Mouse (Mus musculus) liver, embryonic 16.5 days (tissue): ENCODE measurements around the gene Miip. TPM values are rescaled to one million over a fixed set of nuclear protein-coding genes. Genes with fewer than 3 reads are reported as not detected.

ENCODE experiments used
- ATAC-seq: fragments of 200-750 bp; cut with Nextera tagmentation; 2 replicates; pipeline ENCODE4 v1.8.0; 2017; ENCODE audit warnings: low read depth, mild to moderate bottlenecking, moderate number of reproducible peaks, moderate library complexity
- H3K27ac ChIP-seq: fragments of 300-500 bp; sonication (generic); 2 replicates; pipeline ENCODE4 v1.5.1; 2014; ENCODE audit warnings: mild to moderate bottlenecking, low read length
- H3K27me3 ChIP-seq: fragments of 300-500 bp; sonication (generic); 2 replicates; pipeline ENCODE4 v1.6.1; 2014; ENCODE audit warnings: low read depth, low read length, mixed read lengths; ENCODE audit not compliant: control insufficient read depth, insufficient read depth
- H3K36me3 ChIP-seq: fragments of 300-500 bp; sonication (generic); 2 replicates; pipeline ENCODE4 v1.6.1; 2014; ENCODE audit warnings: mild to moderate bottlenecking; ENCODE audit not compliant: control insufficient read depth, insufficient read depth
- H3K4me1 ChIP-seq: fragments of 300-500 bp; sonication (generic); 2 replicates; pipeline ENCODE4 v1.6.1; 2014; ENCODE audit warnings: low read depth, low read length, mixed read lengths; ENCODE audit not compliant: control insufficient read depth
- H3K4me2 ChIP-seq: fragments of 300-500 bp; sonication (generic); 2 replicates; pipeline ENCODE4 v1.6.1; 2014; ENCODE audit warnings: low read depth, low read length, mixed read lengths
- H3K4me3 ChIP-seq: fragments of 300-500 bp; sonication (generic); 2 replicates; pipeline ENCODE4 v1.5.1; 2014; ENCODE audit warnings: low read depth, mild to moderate bottlenecking, low read length
- H3K9ac ChIP-seq: fragments of 300-500 bp; sonication (generic); 2 replicates; pipeline ENCODE4 v1.6.1; 2014; ENCODE audit warnings: low read depth, low read length
- H3K9me3 ChIP-seq: fragments of 300-500 bp; sonication (generic); replicated peaks from 2 replicates; pipeline ENCODE4 v1.6.1; 2016; ENCODE audit warnings: low read length; ENCODE audit not compliant: control insufficient read depth
- WGBS: fragments of 180-500 bp; shearing (Covaris S2); extraction: QIAGEN DNeasy Blood & Tissue Kit; methylation state at CpG from one replicate; pipeline ENCODE4 v1.1.7; 2014; ENCODE audit not compliant: insufficient replicate concordance; 5-methylcytosine and 5-hydroxymethylcytosine counted together
- polyA plus RNA-seq: library from polyadenylated mRNA; unstranded; fragments of >200 nt; fragmentation: Nextera tagmentation; extraction: Ambion mirVana; gene quantifications from 2 replicates; pipeline ENCODE4 v1.2.1, GENCODE M21; 2015

The Miip gene
- 26.9 and 29.4 TPM in 2 replicates for polyA plus RNA-seq

- H3K36me3 ChIP-seq = peaks cover 28% of the 10 kb centered on the region
- peak within 1 kb of the TSS; percentile 92 for H3K9ac ChIP-seq
- H3K27ac ChIP-seq = peak within 1 kb of the TSS; percentile 88
- ATAC-seq = peak; percentile 96
- no peaks in the 10 kb centered on the region for H3K9me3 ChIP-seq
- WGBS = under 1% methylated on average over 30 of the region's 30 CpGs
- no peaks in the 10 kb centered on the region for H3K27me3 ChIP-seq
- peak within 1 kb of the TSS; percentile 100 for H3K4me3 ChIP-seq
- peak within 1 kb of the TSS; percentile 83 for H3K4me2 ChIP-seq
- peaks cover 25% of the 10 kb centered on the region for H3K4me1 ChIP-seq
Measured at GRCm38 (mm10) chr4:147868450-147869031, at the start of gene Miip, which contains the start of gene Fv1. Miip (minus strand) TSS chr4:147868816. Fv1 (plus strand) TSS chr4:147868979.

DNA sequence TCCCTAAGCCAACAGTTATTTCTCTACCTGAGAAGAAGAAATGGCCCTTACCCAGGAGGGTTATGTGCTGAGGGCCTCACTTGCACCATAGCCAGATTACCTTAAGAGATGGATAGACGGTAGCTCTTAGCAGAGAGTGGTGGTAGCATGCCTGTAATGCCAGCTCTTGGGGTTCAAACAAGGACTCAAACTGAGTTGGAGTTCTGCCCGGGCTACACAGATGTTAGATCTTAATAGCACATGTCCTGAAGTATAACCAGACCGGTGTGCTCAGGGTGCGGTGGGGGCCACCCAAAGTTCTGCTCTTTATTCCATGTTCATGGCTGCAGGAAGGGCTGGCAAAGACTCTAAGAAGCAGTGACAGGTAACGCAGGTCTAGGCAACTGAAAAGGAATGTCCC is 40.9 kb upstream of the Miip start:
- no peak overlapping the region for H3K4me3 ChIP-seq
- H3K27me3 ChIP-seq = no peaks in the 10 kb centered on the region
- H3K27ac ChIP-seq = no peak overlapping the region
- H3K4me2 ChIP-seq = no peak overlapping the region
- WGBS = 79% methylated on average over 5 of the region's 5 CpGs
- peaks cover 5% of the 10 kb centered on the region for H3K4me1 ChIP-seq
- H3K36me3 ChIP-seq = no peaks in the 10 kb centered on the region
- no peak overlapping the region for H3K9ac ChIP-seq
- H3K9me3 ChIP-seq = no peaks in the 10 kb centered on the region
- no peak for ATAC-seq

- ATAC-seq = no peak
- WGBS = 70% methylated on average over 5 of the region's 5 CpGs
Measured at GRCm38 (mm10) chr4:147906230-147906629, 37.6 kb upstream of the Miip start.

DNA sequence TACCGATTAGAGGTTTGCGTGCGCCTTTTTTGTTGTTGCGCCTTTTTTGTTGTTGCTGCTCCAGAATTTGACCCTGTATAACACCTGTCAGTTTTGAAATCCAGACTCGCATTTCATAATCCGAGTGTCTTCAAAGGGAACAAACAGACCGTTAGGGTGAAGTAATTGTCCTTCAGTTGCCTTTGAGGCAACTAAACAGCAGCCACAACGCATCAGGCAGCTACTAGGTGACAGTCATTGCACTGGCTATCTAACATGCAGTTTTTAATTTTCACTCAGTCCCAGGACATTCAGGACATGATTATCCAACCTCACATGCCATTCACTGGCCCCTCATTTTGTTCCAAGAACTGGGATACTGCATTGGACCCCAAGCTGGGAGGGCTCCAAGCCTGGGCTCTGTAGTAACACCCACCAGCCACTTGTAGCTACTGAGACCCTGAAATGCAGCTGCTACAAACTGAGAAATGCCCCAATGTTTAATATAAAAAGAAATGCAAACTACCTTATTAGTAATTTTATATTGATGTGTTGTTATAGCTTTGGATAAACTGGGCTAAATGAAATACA is 36.6 kb upstream of the Miip start:
- H3K9ac ChIP-seq = peak overlapping the region; percentile 80
- peaks cover 3% of the 10 kb centered on the region; the same call in 1 of the 2 replicates for H3K36me3 ChIP-seq
- peak overlapping the region; percentile 82 for H3K4me2 ChIP-seq
- WGBS = 0% methylated on average over 8 of the region's 8 CpGs
- H3K9me3 ChIP-seq = no peaks in the 10 kb centered on the region
- peak overlapping the region; percentile 83 for H3K27ac ChIP-seq
- no peaks in the 10 kb centered on the region for H3K27me3 ChIP-seq
- no peak; the same call in none of the 2 replicates for ATAC-seq
- H3K4me3 ChIP-seq = peak overlapping the region; percentile 76
- peaks cover 13% of the 10 kb centered on the region for H3K4me1 ChIP-seq

More at GRCm38 (mm10) chr4:147906230-147906629, 37.6 kb upstream of the Miip start:
- Histone ChIP-seq H3K9ac (no peak overlapping the region), H3K4me2 (no peak overlapping the region), H3K9me3 (no peaks in the 10 kb centered on the region), H3K4me3 (no peak overlapping the region), H3K4me1 (peaks cover 13% of the 10 kb centered on the region), H3K27ac (no peak overlapping the region), H3K36me3 (no peaks in the 10 kb centered on the region), H3K27me3 (no peaks in the 10 kb centered on the region)

- ATAC-seq = peak; percentile 96
- Histone ChIP-seq H3K4me2 (peak within 1 kb of the TSS; percentile 82), H3K27ac (peak within 1 kb of the TSS; percentile 83), H3K9ac (peak within 1 kb of the TSS; percentile 80), H3K9me3 (no peaks in the 10 kb centered on the region), H3K36me3 (peaks cover 4% of the 10 kb centered on the region; the same call in 1 of the 2 replicates), H3K4me3 (peak within 1 kb of the TSS; percentile 76), H3K4me1 (peaks cover 13% of the 10 kb centered on the region), H3K27me3 (no peaks in the 10 kb centered on the region)
- under 1% methylated on average over 59 of the region's 59 CpGs for WGBS
Measured at GRCm38 (mm10) chr4:147904313-147905089, 35.9 kb upstream of the Miip start, which contains the start of gene Mfn2. Mfn2 (minus strand) TSS chr4:147904704.

DNA sequence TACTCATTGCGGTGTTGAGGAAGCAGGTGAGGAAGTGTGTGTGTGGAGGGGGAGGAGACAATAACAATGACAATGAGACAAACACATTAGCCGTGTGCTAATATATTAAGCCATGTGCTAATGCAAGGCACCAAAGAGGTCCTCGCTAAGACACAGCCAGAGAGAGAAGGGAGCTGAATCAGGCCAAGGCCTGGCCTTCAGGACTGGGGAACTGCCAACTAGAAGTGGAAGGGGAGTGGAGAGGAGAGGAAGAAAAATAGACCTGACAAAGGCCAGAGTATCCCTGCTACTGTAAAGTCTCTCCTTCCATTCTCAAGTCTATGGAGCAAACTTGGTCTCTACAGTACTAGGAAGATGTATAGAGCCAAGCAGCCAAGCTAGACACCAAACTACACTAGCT is 35.0 kb upstream of the Miip start:
- H3K4me1 ChIP-seq = peaks cover 13% of the 10 kb centered on the region
- H3K36me3 ChIP-seq = peaks cover 5% of the 10 kb centered on the region; the same call in 1 of the 2 replicates
- H3K9me3 ChIP-seq = no peaks in the 10 kb centered on the region
- peak overlapping the region; percentile 76 for H3K4me3 ChIP-seq
- H3K27ac ChIP-seq = no peak overlapping the region
- H3K27me3 ChIP-seq = no peaks in the 10 kb centered on the region
- H3K9ac ChIP-seq = peak overlapping the region; percentile 80
- no peak for ATAC-seq
- 60% methylated on average over 3 of the region's 3 CpGs for WGBS
- H3K4me2 ChIP-seq = peak overlapping the region; percentile 82

GRCm38 (mm10) chr4:147902906-147903500 is 34.4 kb upstream of the Miip start:
- H3K4me1 ChIP-seq = peaks cover 13% of the 10 kb centered on the region
- no peak overlapping the region for H3K4me3 ChIP-seq
- H3K9me3 ChIP-seq = no peaks in the 10 kb centered on the region
- 73% methylated on average over 12 of the region's 12 CpGs for WGBS
- H3K27ac ChIP-seq = no peak overlapping the region
- no peak for ATAC-seq
- H3K9ac ChIP-seq = no peak overlapping the region
- H3K27me3 ChIP-seq = no peaks in the 10 kb centered on the region
- H3K4me2 ChIP-seq = no peak overlapping the region
- peaks cover 8% of the 10 kb centered on the region; the same call in 1 of the 2 replicates for H3K36me3 ChIP-seq

DNA sequence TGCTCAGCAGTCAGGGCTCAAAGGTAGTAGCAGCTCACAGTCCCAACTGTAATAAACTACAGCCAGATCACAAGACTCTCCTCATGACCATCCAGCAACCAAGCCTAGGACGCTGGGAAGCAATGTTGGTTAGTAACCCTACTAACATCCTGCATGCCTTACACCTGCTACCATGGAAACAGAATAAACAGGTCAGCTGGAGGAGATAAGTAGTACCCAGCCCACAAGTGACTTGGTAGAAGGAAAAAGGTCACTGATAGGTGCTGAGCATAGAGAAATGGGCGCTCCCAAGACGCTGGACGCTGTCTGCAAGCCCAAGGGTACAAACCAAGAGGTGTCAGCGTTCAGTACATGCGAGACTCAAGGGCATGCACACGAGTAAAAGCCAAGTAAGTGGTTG is 31.8 kb upstream of the Miip start:
- no peak for ATAC-seq
- Histone ChIP-seq H3K4me3 (no peak overlapping the region), H3K4me2 (no peak overlapping the region), H3K9ac (no peak overlapping the region), H3K9me3 (no peaks in the 10 kb centered on the region), H3K27me3 (no peaks in the 10 kb centered on the region), H3K4me1 (peaks cover 13% of the 10 kb centered on the region), H3K36me3 (peaks cover 19% of the 10 kb centered on the region), H3K27ac (no peak overlapping the region)
- WGBS = 68% methylated on average over 7 of the region's 7 CpGs
